Mouse (Mus musculus) megakaryocyte progenitor cell, adult 5-6 weeks (primary cell): Measurements from ENCODE around the gene Smurf1. TPM values are rescaled to one million over a fixed set of nuclear protein-coding genes. Genes with fewer than 3 reads are reported as not detected.

ENCODE experiments used
- total RNA-seq, 2 experiments: library from RNA; stranded (forward) in 1 of 2; stranded (reverse) in 1 of 2; fragments of 157-497, 149-512 nt in 1 of 2; fragments of 200-1000 nt in 1 of 2; gene quantifications; 2 replicates each; pipeline versions ENCODE4 v1.2.3 to v1.2.4; 2015 to 2017

The Smurf1 gene
- total RNA-seq, 2 experiments from 2014 or later: 2.8 to 3.5 TPM

Other genes starting within 250 kb of the Smurf1 start
- not detected in 2 replicates for gene Tmem130, start 204.0 kb downstream of the Smurf1 start, total RNA-seq (2015)
- gene Tmem130, start 204.0 kb downstream of the Smurf1 start, total RNA-seq (2017): 0.03 TPM in 1 of 2 replicates, not detected in the other
- 67.1 and 67.3 TPM in 2 replicates for gene Trrap, start 198.1 kb downstream of the Smurf1 start, total RNA-seq (2015)
- gene Trrap, start 198.1 kb downstream of the Smurf1 start, total RNA-seq (2017): 36.7 and 39.7 TPM in 2 replicates
- gene Gm4871, start 66.9 kb upstream of the Smurf1 start, total RNA-seq (2015): not detected in 2 replicates
- gene Gm4871, start 66.9 kb upstream of the Smurf1 start, total RNA-seq (2017): not detected in 2 replicates
- gene 1700018F24Rik, start 77.1 kb upstream of the Smurf1 start, total RNA-seq (2015): not detected in 2 replicates
- gene 1700018F24Rik, start 77.1 kb upstream of the Smurf1 start, total RNA-seq (2017): not detected in 2 replicates
- 72.3 and 79.9 TPM in 2 replicates for gene Arpc1a, start 118.0 kb upstream of the Smurf1 start, total RNA-seq (2015)
- gene Arpc1a, start 118.0 kb upstream of the Smurf1 start, total RNA-seq (2017): 47.7 and 51.2 TPM in 2 replicates
- gene Kpna7, start 118.2 kb upstream of the Smurf1 start, total RNA-seq (2015): not detected in 2 replicates
- gene Kpna7, start 118.2 kb upstream of the Smurf1 start, total RNA-seq (2017): not detected in 2 replicates
- gene Arpc1b, start 148.4 kb upstream of the Smurf1 start, total RNA-seq (2015): 252 and 253 TPM in 2 replicates
- 169 and 205 TPM in 2 replicates for gene Arpc1b, start 148.4 kb upstream of the Smurf1 start, total RNA-seq (2017)
- gene Pdap1, start 174.4 kb upstream of the Smurf1 start, total RNA-seq (2015): 61.3 and 66.9 TPM in 2 replicates
- 152 and 264 TPM in 2 replicates for gene Pdap1, start 174.4 kb upstream of the Smurf1 start, total RNA-seq (2017)
- gene Bud31, start 174.5 kb upstream of the Smurf1 start, total RNA-seq (2015): 164 and 217 TPM in 2 replicates
- 218 and 231 TPM in 2 replicates for gene Bud31, start 174.5 kb upstream of the Smurf1 start, total RNA-seq (2017)
- 7.3 and 7.7 TPM in 2 replicates for gene Ptcd1, start 201.3 kb upstream of the Smurf1 start, total RNA-seq (2015)
- gene Ptcd1, start 201.3 kb upstream of the Smurf1 start, total RNA-seq (2017): 12.0 and 14.3 TPM in 2 replicates
- gene Cpsf4, start 201.4 kb upstream of the Smurf1 start, total RNA-seq (2015): 20.6 and 22.3 TPM in 2 replicates
- gene Cpsf4, start 201.4 kb upstream of the Smurf1 start, total RNA-seq (2017): 37.8 and 43.8 TPM in 2 replicates
- 353 and 371 TPM in 2 replicates for gene Atp5j2, start 226.2 kb upstream of the Smurf1 start, total RNA-seq (2015)
- 101 and 130 TPM in 2 replicates for gene Atp5j2, start 226.2 kb upstream of the Smurf1 start, total RNA-seq (2017)
- 9.2 and 9.9 TPM in 2 replicates for gene Zkscan14, start 236.0 kb upstream of the Smurf1 start, total RNA-seq (2015)
- gene Zkscan14, start 236.0 kb upstream of the Smurf1 start, total RNA-seq (2017): 27.6 and 30.1 TPM in 2 replicates
- gene Zkscan5, start 238.7 kb upstream of the Smurf1 start, total RNA-seq (2015): 4.6 and 5.2 TPM in 2 replicates
- 5.7 and 7.6 TPM in 2 replicates for gene Zkscan5, start 238.7 kb upstream of the Smurf1 start, total RNA-seq (2017)